In genomic region chr7:25333596-25334307, GRCm38 (mm10) we compare ENCODE assay signal across 9 mouse cellular contexts. TPM values are rescaled to one million over a fixed set of nuclear protein-coding genes. Genes with fewer than 3 reads are reported as not detected.
DNase-seq lines count a peak whose midpoint lies in the region; ATAC-seq and TF ChIP-seq lines count a peak whose summit lies in the region.
"Had no signal": no experiment of that assay in that cellular context is flagged by ENCODE, and none has a peak within 500 bp of the region (broad histone marks: within the 10 kb centered on the region; RNA-seq: fewer than 3 reads in every experiment).

No protein-coding gene starts in this region.

- TF ChIP-seq CTCF in Patski (IDR thresholded peaks at IDR 0.05), result no peak

- in situ Hi-C loops in Patski (cut with MboI; ENCODE audit: low pct_unique_long_range_greater_than_20kb), result no loop called here

- no peaks in the 10 kb centered on the region for H3K27me3 ChIP-seq in Patski
- no peaks in the 10 kb centered on the region for H3K27me3 ChIP-seq in hindbrain, embryonic 10.5 days (ENCODE audit: insufficient read depth, poor library complexity, severe bottlenecking)
- H3K27me3 ChIP-seq: megakaryocyte, embryonic 14.5 days had no signal

- CTCF ChIA-PET in Patski (lab: Charles Lee), result interaction anchor here (0.7 to 3.2 kb wide), 15 partner anchors 10 to 95 kb away, joined by 3 to 11 read pairs (median 4); partner anchors contain the start of gene Pafah1b3

- peaks cover 86% of the 10 kb centered on the region for H3K36me3 ChIP-seq in hindbrain, embryonic 10.5 days

- H3K27ac ChIP-seq in hindbrain, embryonic 10.5 days, result no peak overlapping the region

- peak; percentile 15 for DNase-seq in Patski (ENCODE audit: low read depth, low spot score)
- peak; percentile 60 for DNase-seq in cerebellum, adult 8-10 months
- DNase-seq in forelimb bud, embryonic 11.5 days (ENCODE audit: low read depth, low spot score), result peak; percentile 69
- peak; percentile 81 for DNase-seq in hindbrain, embryonic 10.5 days (ENCODE audit: low spot score)
- peak; percentile 74 to 75 for DNase-seq in layer of hippocampus, postnatal 10 days (ENCODE audit: low spot score in 2 of 2)
- peak; percentile 82 for DNase-seq in lung, postnatal 10 days
- peak; percentile 89 for DNase-seq in retina, postnatal 1 day
- peak; percentile 46 for DNase-seq in urinary bladder, adult 2 months (ENCODE audit: low spot score)

- H3K9me3 ChIP-seq in hindbrain, embryonic 10.5 days, result peaks cover 5% of the 10 kb centered on the region; the same call in 1 of the 2 replicates
- H3K9me3 ChIP-seq: megakaryocyte, embryonic 14.5 days had no signal

- POLR2A ChIA-PET in Patski (lab: Charles Lee), result interaction anchor here (1.3 kb wide), 1 partner anchor 33 kb away, joined by 4 read pairs; no protein-coding TSS in a partner anchor

- 38% methylated on average over 16 of the region's 16 CpGs for WGBS in hindbrain, embryonic 10.5 days

- H3K4me3 ChIP-seq in hindbrain, embryonic 10.5 days, result no peak overlapping the region
- H3K4me3 ChIP-seq: megakaryocyte, embryonic 14.5 days had no signal

- peak; percentile 52 for ATAC-seq in Patski

- H3K4me1 ChIP-seq in hindbrain, embryonic 10.5 days (replicated peaks), result no peaks in the 10 kb centered on the region

RNA-seq across cellular contexts. Expression of gene Megf8, which starts 16.8 kb away (rescaled TPM):
- polyA plus RNA-seq in Patski (2021), result 105 TPM
- polyA plus RNA-seq in hindbrain, embryonic 10.5 days (2016; fragmentation: Nextera tagmentation; extraction: Ambion mirVana), result 16.5 and 18.2 TPM in 2 replicates
- 10 to 100 TPM; 79.7 to 87.1 TPM for total RNA-seq in layer of hippocampus, postnatal 10 days (2021)
- 21.5 and 28.4 TPM in 2 replicates for polyA plus RNA-seq in urinary bladder, adult 2 months (2012; rRNA removed)

RNA-seq across cellular contexts. Expression of gene Tmem145, which starts 27.8 kb away (rescaled TPM):
- 1.7 TPM for polyA plus RNA-seq in Patski (2021)
- polyA plus RNA-seq in hindbrain, embryonic 10.5 days (2016; fragmentation: Nextera tagmentation; extraction: Ambion mirVana), result 2.5 and 9.1 TPM in 2 replicates
- 10 to 100 TPM; 66.4 to 70.3 TPM for total RNA-seq in layer of hippocampus, postnatal 10 days (2021)
- polyA plus RNA-seq in urinary bladder, adult 2 months (2012; rRNA removed), result 0.06 and 0.11 TPM in 2 replicates

RNA-seq across cellular contexts. Expression of gene Prr19, which starts 32.5 kb away (rescaled TPM):
- polyA plus RNA-seq in Patski (2021), result 0.18 TPM
- 1.2 and 2.1 TPM in 2 replicates for polyA plus RNA-seq in hindbrain, embryonic 10.5 days (2016; fragmentation: Nextera tagmentation; extraction: Ambion mirVana)
- under 1 TPM; 0.27 to 0.30 TPM for total RNA-seq in layer of hippocampus, postnatal 10 days (2021)
- polyA plus RNA-seq in urinary bladder, adult 2 months (2012; rRNA removed), result 0.06 TPM in 1 of 2 replicates, not detected in the other

RNA-seq across cellular contexts. Expression of gene Cnfn, which starts 35.8 kb away (rescaled TPM):
- not detected for polyA plus RNA-seq in Patski (2021)
- polyA plus RNA-seq in hindbrain, embryonic 10.5 days (2016; fragmentation: Nextera tagmentation; extraction: Ambion mirVana), result not detected in 2 replicates
- total RNA-seq in layer of hippocampus, postnatal 10 days (2021), result not detected
- polyA plus RNA-seq in urinary bladder, adult 2 months (2012; rRNA removed), result not detected in 2 replicates

RNA-seq across cellular contexts. Expression of gene Pafah1b3, which starts 36.0 kb away (rescaled TPM):
- polyA plus RNA-seq in Patski (2021), result 157 TPM
- 271 and 384 TPM in 2 replicates for polyA plus RNA-seq in hindbrain, embryonic 10.5 days (2016; fragmentation: Nextera tagmentation; extraction: Ambion mirVana)
- 10 to 100 TPM; 63.0 to 67.6 TPM for total RNA-seq in layer of hippocampus, postnatal 10 days (2021)
- polyA plus RNA-seq in urinary bladder, adult 2 months (2012; rRNA removed), result 40.1 and 48.5 TPM in 2 replicates

Comparison
In these comparisons a context has a peak if more than half of its experiments do, and no peak if none do; other contexts are left out.
1. DNase-seq: peak in every context shown above with its lines; median percentile 89 in retina, postnatal 1 day; 82 in lung, postnatal 10 days; 81 in hindbrain, embryonic 10.5 days; 74 in layer of hippocampus, postnatal 10 days; 69 in forelimb bud, embryonic 11.5 days; 60 in cerebellum, adult 8-10 months; 46 in urinary bladder, adult 2 months; 15 in Patski.